Mouse (Mus musculus) lung, postnatal 0 days (tissue): Measurements from ENCODE around the gene Bcl6b.

Experiments used
- CTCF ChIP-seq: IDR thresholded peaks from 2 replicates; pipeline ENCODE4 v1.5.1; 2016; ENCODE audit warnings: antibody characterized with exemption, mild to moderate bottlenecking
- EP300 ChIP-seq: IDR thresholded peaks from 2 replicates; pipeline ENCODE4 v1.6.1; 2016; ENCODE audit warnings: antibody characterized with exemption, mild to moderate bottlenecking, control low read depth

DNA sequence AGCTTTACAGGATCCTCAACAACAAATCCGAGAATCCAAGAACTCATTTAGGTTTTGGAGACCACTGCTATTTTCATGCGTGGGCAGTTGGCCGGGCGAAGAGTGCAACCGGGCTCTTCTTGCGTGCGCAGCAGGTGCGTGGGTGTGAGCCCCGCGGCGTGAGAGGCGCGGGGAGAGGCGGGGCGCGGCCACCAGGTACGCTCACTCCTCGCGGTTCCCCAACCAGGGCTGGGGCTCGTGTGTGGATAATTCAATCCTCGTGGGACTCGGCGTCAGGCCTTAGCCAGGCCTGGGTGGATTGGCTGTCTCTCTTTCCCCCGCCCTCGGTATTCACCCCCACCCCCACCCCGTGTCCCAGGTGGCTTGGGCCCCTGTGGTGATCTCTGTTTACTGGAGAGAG is 15.9 kb downstream of the Bcl6b start:
- TF ChIP-seq CTCF (no peak), EP300 (no peak)
